Mouse (Mus musculus) CD4-positive helper T cell, adult 2 months (primary cell): Measurements from ENCODE around the gene Relch.

Source experiments
- DNase-seq: peaks from one replicate; pipeline ENCODE4 v3.0.0-alpha.2; 2012; ENCODE audit warnings: low read depth, missing footprints, low spot score

The Relch gene

GRCm38 (mm10) chr1:105795705-105796104, 132.0 kb downstream of the Relch start:
- DNase-seq, result no peak

- DNase-seq, result no peak
Measured at GRCm38 (mm10) chr1:105800570-105800969, 136.9 kb downstream of the Relch start.

GRCm38 (mm10) chr1:105801252-105801651, 137.6 kb downstream of the Relch start:
- DNase-seq, result no peak

GRCm38 (mm10) chr1:105802941-105803340, 139.3 kb downstream of the Relch start:
- peak; percentile 60 for DNase-seq

GRCm38 (mm10) chr1:105804285-105804684, 140.6 kb downstream of the Relch start:
- DNase-seq, result no peak
